Mouse (Mus musculus): ENCODE measurements around the gene Dennd1b. TPM values are rescaled to one million over a fixed set of nuclear protein-coding genes. Genes with fewer than 3 reads are reported as not detected.

Gene Dennd1b
- polyA plus RNA-seq, 1 experiment from 2014 or later = 10.5 TPM

DNA sequence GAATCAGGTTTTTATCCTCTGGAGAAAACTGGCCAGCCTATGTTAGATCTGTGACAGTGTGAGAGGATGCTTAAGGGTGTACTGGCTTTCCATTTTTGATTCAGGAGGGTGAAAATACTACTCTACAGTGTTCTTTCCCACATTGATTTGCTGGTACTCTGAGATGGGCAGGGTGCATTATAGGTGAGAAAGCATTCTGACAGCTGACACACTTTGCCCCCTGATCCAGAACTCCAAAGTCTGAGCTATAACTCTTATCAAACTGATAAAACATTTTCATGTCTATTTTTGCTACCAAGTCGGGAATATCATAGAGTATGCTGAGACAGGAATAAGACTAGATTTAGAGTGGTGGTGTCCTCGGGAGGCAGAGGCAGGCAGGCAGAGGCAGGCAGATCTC is 2.3 kb downstream of the Dennd1b start:
- ATAC-seq (ENCODE audit: insufficient read depth, low FRiP score, low read depth) = no peak
- no peaks in the 10 kb centered on the region for H3K27me3 ChIP-seq (replicated peaks)
- no peak overlapping the region for H3K9ac ChIP-seq
- H3K4me3 ChIP-seq (replicated peaks) = no peak overlapping the region
- no peak overlapping the region for H3K4me2 ChIP-seq
- H3K36me3 ChIP-seq = no peaks in the 10 kb centered on the region
- H3K27ac ChIP-seq = no peak overlapping the region
- 0 out of 2 replicates have a peak, but pooled peaks cover 7% of the 10 kb centered on the region for H3K4me1 ChIP-seq
- H3K9me3 ChIP-seq = no peaks in the 10 kb centered on the region
- WGBS = 85% methylated on average over 2 of the region's 2 CpGs

GRCm38 (mm10) chr1:138967450-138967849 is 4.2 kb downstream of the Dennd1b start:
- Histone ChIP-seq H3K9me3 (no peaks in the 10 kb centered on the region), H3K27ac (no peak overlapping the region), H3K27me3 (replicated peaks) (no peaks in the 10 kb centered on the region), H3K9ac (no peak overlapping the region), H3K4me2 (no peak overlapping the region), H3K4me1 (0 out of 2 replicates have a peak, but pooled peaks cover 7% of the 10 kb centered on the region), H3K36me3 (no peaks in the 10 kb centered on the region), H3K4me3 (replicated peaks) (no peak overlapping the region)
- no peak for ATAC-seq (ENCODE audit: insufficient read depth, low FRiP score, low read depth)
- WGBS = 83% methylated on average over 7 of the region's 7 CpGs

DNA sequence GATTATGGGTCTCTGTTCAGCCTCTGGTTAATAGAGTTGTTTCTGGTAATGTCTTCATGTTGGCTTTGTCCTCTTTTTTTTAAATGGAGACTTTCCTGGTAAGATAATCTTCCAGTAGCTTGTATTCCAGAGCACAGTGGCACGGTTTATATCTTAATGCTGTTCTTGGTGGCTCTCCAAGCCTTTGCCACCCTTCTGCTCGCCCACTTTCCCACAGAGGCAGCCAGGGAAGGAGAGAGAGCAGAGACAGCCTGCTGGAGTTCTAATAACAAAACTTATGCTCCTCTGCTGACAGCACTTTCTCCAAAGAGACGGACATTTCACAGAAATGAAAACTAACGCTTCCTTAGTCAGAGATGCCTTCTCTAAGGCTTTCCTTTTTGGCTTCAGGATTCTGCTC is 6.8 kb downstream of the Dennd1b start:
- no peaks in the 10 kb centered on the region; the same call in 1 of the 2 replicates for H3K4me1 ChIP-seq
- H3K4me3 ChIP-seq (replicated peaks) = no peak overlapping the region
- H3K36me3 ChIP-seq = no peaks in the 10 kb centered on the region
- ATAC-seq (ENCODE audit: insufficient read depth, low FRiP score, low read depth) = no peak
- H3K9ac ChIP-seq = no peak overlapping the region
- H3K4me2 ChIP-seq = no peak overlapping the region
- 70% methylated on average over 4 of the region's 4 CpGs for WGBS
- no peaks in the 10 kb centered on the region for H3K27me3 ChIP-seq (replicated peaks)
- no peak overlapping the region for H3K27ac ChIP-seq
- H3K9me3 ChIP-seq = no peaks in the 10 kb centered on the region

GRCm38 (mm10) chr1:138973541-138974224 is 10.4 kb downstream of the Dennd1b start:
- Histone ChIP-seq H3K27me3 (replicated peaks) (no peaks in the 10 kb centered on the region), H3K9me3 (no peaks in the 10 kb centered on the region), H3K4me3 (replicated peaks) (no peak overlapping the region), H3K36me3 (no peaks in the 10 kb centered on the region), H3K27ac (no peak overlapping the region), H3K4me1 (no peaks in the 10 kb centered on the region; the same call in 1 of the 2 replicates), H3K4me2 (no peak overlapping the region), H3K9ac (no peak overlapping the region)
- ATAC-seq (ENCODE audit: insufficient read depth, low FRiP score, low read depth) = no peak
- 76% methylated on average over 6 of the region's 6 CpGs for WGBS

DNA sequence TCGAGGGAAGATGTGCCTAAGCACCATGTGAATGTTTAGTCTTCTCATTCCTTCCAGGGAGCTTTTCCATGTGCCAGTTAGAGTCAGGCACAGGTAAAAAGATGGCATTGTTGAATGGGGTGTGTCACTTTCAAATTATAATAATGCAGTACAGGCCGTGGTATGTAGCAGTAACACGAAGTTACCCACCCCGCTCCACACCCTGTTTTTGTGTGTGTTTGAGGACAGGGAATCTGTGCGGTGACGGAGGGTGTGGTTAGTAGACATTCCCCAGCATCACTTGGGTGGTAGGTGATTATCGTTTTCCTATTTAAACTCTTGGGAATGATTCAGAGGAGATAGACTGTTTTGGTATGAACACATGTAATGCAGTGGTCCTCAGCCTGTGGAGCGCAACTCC is 11.6 kb downstream of the Dennd1b start:
- Histone ChIP-seq H3K4me1 (no peaks in the 10 kb centered on the region; the same call in 1 of the 2 replicates), H3K4me3 (replicated peaks) (no peak overlapping the region), H3K4me2 (no peak overlapping the region), H3K27me3 (replicated peaks) (no peaks in the 10 kb centered on the region), H3K27ac (no peak overlapping the region), H3K9me3 (no peaks in the 10 kb centered on the region), H3K36me3 (no peaks in the 10 kb centered on the region), H3K9ac (no peak overlapping the region)
- ATAC-seq (ENCODE audit: insufficient read depth, low FRiP score, low read depth) = peak; percentile 47; the same call in 1 of the 2 replicates
- 70% methylated on average over 8 of the region's 8 CpGs for WGBS

DNA sequence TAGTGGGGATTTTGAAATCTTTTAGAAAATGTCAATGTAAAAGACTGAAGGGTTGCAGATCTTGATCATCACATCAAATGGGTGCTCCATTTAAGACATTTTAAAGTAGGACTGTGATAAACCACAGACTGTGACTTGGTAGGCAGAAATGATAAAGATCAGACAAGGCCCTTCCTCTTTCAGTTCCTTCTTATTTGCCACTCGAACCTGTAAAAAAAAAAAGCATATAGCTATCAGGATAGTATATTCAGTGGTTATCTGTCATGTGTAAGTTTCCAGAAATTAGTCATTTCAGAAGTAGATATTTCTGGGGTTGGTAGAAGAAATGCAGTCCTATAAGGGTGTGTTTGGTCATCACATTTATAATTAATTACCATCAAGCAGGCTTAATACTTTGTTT is 12.7 kb downstream of the Dennd1b start:
- H3K9me3 ChIP-seq = no peaks in the 10 kb centered on the region
- no peak overlapping the region for H3K27ac ChIP-seq
- no peak overlapping the region for H3K4me2 ChIP-seq
- no peak overlapping the region for H3K4me3 ChIP-seq (replicated peaks)
- ATAC-seq (ENCODE audit: insufficient read depth, low FRiP score, low read depth) = no peak
- H3K27me3 ChIP-seq (replicated peaks) = no peaks in the 10 kb centered on the region
- WGBS = 62% methylated on average over 1 of the region's 1 CpGs
- H3K4me1 ChIP-seq = no peaks in the 10 kb centered on the region; the same call in 1 of the 2 replicates
- H3K36me3 ChIP-seq = no peaks in the 10 kb centered on the region
- H3K9ac ChIP-seq = no peak overlapping the region

DNA sequence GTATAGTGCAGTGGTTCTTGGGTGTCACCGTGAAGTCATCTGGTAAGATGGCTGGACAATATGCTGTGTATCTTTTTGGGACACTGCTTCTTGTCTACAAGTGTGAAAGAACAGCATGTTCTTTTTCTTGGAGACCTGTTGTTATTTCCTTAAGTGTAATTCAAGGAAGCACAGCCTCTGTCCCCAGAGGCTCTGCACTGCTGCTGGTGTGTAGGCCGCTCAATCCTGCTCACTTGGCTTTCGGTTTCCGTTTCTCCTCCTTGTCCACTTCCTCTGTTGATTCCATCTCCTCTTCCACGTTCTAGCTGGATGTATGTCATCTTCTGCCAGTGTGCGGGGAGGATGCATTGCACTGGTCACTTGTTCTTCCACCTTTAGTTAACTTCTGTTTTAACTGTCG is 19.0 kb downstream of the Dennd1b start:
- 74% methylated on average over 7 of the region's 7 CpGs for WGBS
- H3K27ac ChIP-seq = no peak overlapping the region

GRCm38 (mm10) chr1:138982611-138983010 is 19.4 kb downstream of the Dennd1b start:
- Histone ChIP-seq H3K9me3 (no peaks in the 10 kb centered on the region), H3K4me1 (0 out of 2 replicates have a peak, but pooled peaks cover 4% of the 10 kb centered on the region), H3K36me3 (no peaks in the 10 kb centered on the region), H3K27me3 (replicated peaks) (no peaks in the 10 kb centered on the region), H3K4me2 (no peak overlapping the region), H3K9ac (no peak overlapping the region), H3K4me3 (replicated peaks) (no peak overlapping the region), H3K27ac (no peak overlapping the region)
- no peak for ATAC-seq (ENCODE audit: insufficient read depth, low FRiP score, low read depth)
- 64% methylated on average over 5 of the region's 5 CpGs for WGBS

More for the DNA sequence above, 19.0 kb downstream of the Dennd1b start:
- H3K36me3 ChIP-seq = no peaks in the 10 kb centered on the region
- H3K4me2 ChIP-seq = no peak overlapping the region
- H3K4me3 ChIP-seq (replicated peaks) = no peak overlapping the region
- ATAC-seq (ENCODE audit: insufficient read depth, low FRiP score, low read depth) = no peak
- H3K9me3 ChIP-seq = no peaks in the 10 kb centered on the region
- no peaks in the 10 kb centered on the region for H3K27me3 ChIP-seq (replicated peaks)
- no peak overlapping the region for H3K9ac ChIP-seq
- H3K4me1 ChIP-seq = 0 out of 2 replicates have a peak, but pooled peaks cover 4% of the 10 kb centered on the region

DNA sequence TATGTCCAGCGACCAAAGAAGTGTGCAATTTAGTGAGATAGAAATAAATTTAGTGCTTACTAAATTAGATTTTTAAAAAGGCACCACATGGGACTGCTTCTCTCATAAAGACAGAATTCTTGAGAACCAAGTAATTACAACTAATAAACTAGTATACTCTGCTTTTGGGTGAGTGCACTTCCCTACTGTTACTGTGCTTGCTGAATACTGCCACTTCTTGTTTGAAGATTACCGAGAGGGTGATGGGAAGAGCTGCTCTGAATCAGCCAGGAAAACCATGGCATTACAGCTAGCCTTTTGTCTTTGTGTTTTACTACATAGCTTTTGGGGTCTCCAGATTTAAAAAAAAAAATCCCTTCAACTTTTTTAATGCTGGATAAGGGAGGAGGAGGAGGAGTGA is 19.8 kb downstream of the Dennd1b start:
- Histone ChIP-seq H3K4me2 (no peak overlapping the region), H3K36me3 (no peaks in the 10 kb centered on the region), H3K27me3 (replicated peaks) (no peaks in the 10 kb centered on the region), H3K9ac (no peak overlapping the region), H3K9me3 (no peaks in the 10 kb centered on the region), H3K4me1 (0 out of 2 replicates have a peak, but pooled peaks cover 4% of the 10 kb centered on the region), H3K27ac (no peak overlapping the region), H3K4me3 (replicated peaks) (no peak overlapping the region)
- WGBS = 51% methylated on average over 2 of the region's 2 CpGs
- no peak for ATAC-seq (ENCODE audit: insufficient read depth, low FRiP score, low read depth)

- H3K9ac ChIP-seq = no peak overlapping the region
- WGBS = 39% methylated on average over 6 of the region's 6 CpGs
Measured at GRCm38 (mm10) chr1:138983465-138983864, 20.2 kb downstream of the Dennd1b start.

DNA sequence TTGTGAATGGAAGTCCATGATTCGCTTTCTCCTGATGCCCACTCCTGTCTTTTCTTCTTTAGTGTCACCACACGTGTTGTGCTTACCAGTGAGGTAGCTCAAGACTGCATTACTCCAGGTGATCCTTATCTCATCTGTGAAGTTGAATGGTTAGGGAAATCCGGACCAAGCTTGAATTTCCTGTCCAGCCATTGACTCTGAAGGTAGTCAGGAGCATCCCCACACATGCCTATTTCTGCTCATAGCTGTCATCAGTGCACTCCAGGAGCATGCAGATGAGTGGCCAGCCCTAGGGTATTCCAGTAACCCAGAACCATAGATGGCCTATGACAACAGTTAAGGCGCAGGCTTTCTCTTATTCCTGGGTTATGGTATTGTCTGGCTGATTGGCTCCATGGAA is 20.9 kb downstream of the Dennd1b start:
- Histone ChIP-seq H3K4me3 (replicated peaks) (no peak overlapping the region), H3K27me3 (replicated peaks) (no peaks in the 10 kb centered on the region), H3K4me2 (no peak overlapping the region), H3K36me3 (no peaks in the 10 kb centered on the region), H3K27ac (no peak overlapping the region), H3K9ac (no peak overlapping the region), H3K9me3 (no peaks in the 10 kb centered on the region), H3K4me1 (0 out of 2 replicates have a peak, but pooled peaks cover 4% of the 10 kb centered on the region)
- 80% methylated on average over 4 of the region's 4 CpGs for WGBS
- no peak for ATAC-seq (ENCODE audit: insufficient read depth, low FRiP score, low read depth)

More at GRCm38 (mm10) chr1:138983465-138983864, 20.2 kb downstream of the Dennd1b start:
- Histone ChIP-seq H3K27ac (no peak overlapping the region), H3K27me3 (replicated peaks) (no peaks in the 10 kb centered on the region), H3K4me2 (no peak overlapping the region), H3K36me3 (no peaks in the 10 kb centered on the region), H3K4me1 (0 out of 2 replicates have a peak, but pooled peaks cover 4% of the 10 kb centered on the region), H3K9me3 (no peaks in the 10 kb centered on the region), H3K4me3 (replicated peaks) (no peak overlapping the region)
- no peak for ATAC-seq (ENCODE audit: insufficient read depth, low FRiP score, low read depth)

GRCm38 (mm10) chr1:138992384-138993138 is 29.3 kb downstream of the Dennd1b start:
- Histone ChIP-seq H3K4me2 (no peak overlapping the region), H3K4me3 (replicated peaks) (no peak overlapping the region), H3K4me1 (no peaks in the 10 kb centered on the region), H3K9me3 (no peaks in the 10 kb centered on the region), H3K36me3 (no peaks in the 10 kb centered on the region), H3K27ac (no peak overlapping the region), H3K9ac (no peak overlapping the region), H3K27me3 (replicated peaks) (no peaks in the 10 kb centered on the region)
- 66% methylated on average over 5 of the region's 5 CpGs for whole genome bisulfite sequencing
- ATAC-seq (ENCODE audit: insufficient read depth, low FRiP score, low read depth) = no peak

All from stomach, embryonic 15.5 days (tissue).